In genomic region chr13:104032620-104033133, GRCm38 (mm10) we compare ENCODE assay signal across 8 mouse cellular contexts.
A peak's percentile ranks its signal among the peaks of the same experiment; 100 is the strongest.
DNase-seq lines count a peak whose midpoint lies in the region; ATAC-seq lines count a peak whose summit lies in the region.
"Had no signal": no experiment of that assay in that cellular context is flagged by ENCODE, and none has a peak within 500 bp of the region (broad histone marks: within the 10 kb centered on the region; RNA-seq: fewer than 3 reads in every experiment).

No protein-coding gene starts in this region.

- H3K4me2 ChIP-seq in lung, embryonic 16.5 days (ENCODE audit: low read depth, low read length): no peak overlapping the region
- H3K4me2 ChIP-seq in embryonic facial prominence, embryonic 13.5 days: no peak overlapping the region
- no peak overlapping the region for H3K4me2 ChIP-seq in hindbrain, embryonic 12.5 days (replicated peaks)

- H3K9me3 ChIP-seq in lung, embryonic 16.5 days (ENCODE audit: control insufficient read depth, low read length): no peaks in the 10 kb centered on the region
- no peaks in the 10 kb centered on the region for H3K9me3 ChIP-seq in embryonic facial prominence, embryonic 13.5 days
- no peaks in the 10 kb centered on the region for H3K9me3 ChIP-seq in hindbrain, embryonic 12.5 days (replicated peaks)

- H3K27me3 ChIP-seq in lung, embryonic 16.5 days (ENCODE audit: control insufficient read depth, insufficient read depth, low read depth, low read length): no peaks in the 10 kb centered on the region
- no peaks in the 10 kb centered on the region for H3K27me3 ChIP-seq in embryonic facial prominence, embryonic 13.5 days
- peaks cover 6% of the 10 kb centered on the region; the same call in 1 of the 2 replicates for H3K27me3 ChIP-seq in hindbrain, embryonic 12.5 days
- no peaks in the 10 kb centered on the region for H3K27me3 ChIP-seq in splenic B cell, adult 2 months (ENCODE audit: control insufficient read depth, insufficient read depth, low read length, poor library complexity, severe bottlenecking)

- H3K9ac ChIP-seq in lung, embryonic 16.5 days (ENCODE audit: low read length): no peak overlapping the region
- H3K9ac ChIP-seq in embryonic facial prominence, embryonic 13.5 days: no peak overlapping the region
- no peak overlapping the region for H3K9ac ChIP-seq in hindbrain, embryonic 12.5 days

- H3K4me3 ChIP-seq in lung, embryonic 16.5 days (ENCODE audit: low read length): no peak overlapping the region
- H3K4me3 ChIP-seq in embryonic facial prominence, embryonic 13.5 days: no peak overlapping the region
- no peak overlapping the region for H3K4me3 ChIP-seq in hindbrain, embryonic 12.5 days
- H3K4me3 ChIP-seq: myocyte had no signal

- peak overlapping the region; percentile 75 for H3K27ac ChIP-seq in lung, embryonic 16.5 days (ENCODE audit: low read length)
- H3K27ac ChIP-seq in embryonic facial prominence, embryonic 13.5 days: peak overlapping the region; percentile 48
- H3K27ac ChIP-seq in hindbrain, embryonic 12.5 days: 0 out of 2 replicates have a peak overlapping the region, but pooled peaks have one; percentile 7

- H3K36me3 ChIP-seq in lung, embryonic 16.5 days (ENCODE audit: control insufficient read depth, insufficient read depth, low read length): no peaks in the 10 kb centered on the region
- H3K36me3 ChIP-seq in embryonic facial prominence, embryonic 13.5 days: no peaks in the 10 kb centered on the region
- no peaks in the 10 kb centered on the region for H3K36me3 ChIP-seq in hindbrain, embryonic 12.5 days
- peaks cover 6% of the 10 kb centered on the region; the same call in 1 of the 2 replicates for H3K36me3 ChIP-seq in splenic B cell, adult 2 months (ENCODE audit: control insufficient read depth, insufficient read depth, low read length, poor library complexity, severe bottlenecking)

- ATAC-seq in lung, embryonic 16.5 days (ENCODE audit: low read depth): 0 out of 2 replicates have a peak, but pooled peaks have one; percentile 1
- ATAC-seq in embryonic facial prominence, embryonic 13.5 days (ENCODE audit: insufficient number of reproducible peaks, insufficient read depth, low FRiP score, low TSS enrichment, low read depth): no peak
- ATAC-seq in hindbrain, embryonic 12.5 days (ENCODE audit: low FRiP score): no peak

- WGBS in lung, embryonic 16.5 days: 10% methylated on average over 3 of the region's 3 CpGs
- WGBS in embryonic facial prominence, embryonic 13.5 days: 37% methylated on average over 3 of the region's 3 CpGs
- WGBS in hindbrain, embryonic 12.5 days: 50% methylated on average over 3 of the region's 3 CpGs

- no peak for DNase-seq in lung, adult 18-20 months
- DNase-seq in splenic B cell, adult 2 months (ENCODE audit: low read depth, low spot score): peak; percentile 11
- no peak for DNase-seq in gastrocnemius, postnatal 25 days
- no peak for DNase-seq in adrenal gland, postnatal 25 days

- H3K4me1 ChIP-seq in lung, embryonic 16.5 days (replicated peaks; ENCODE audit: control insufficient read depth, insufficient read depth, low read length): peaks cover 49% of the 10 kb centered on the region
- H3K4me1 ChIP-seq in embryonic facial prominence, embryonic 13.5 days: peaks cover 61% of the 10 kb centered on the region
- H3K4me1 ChIP-seq in hindbrain, embryonic 12.5 days: peaks cover 14% of the 10 kb centered on the region

Comparison
In these comparisons a context has a peak if more than half of its experiments do, and no peak if none do; other contexts are left out.
1. H3K27ac ChIP-seq: peak in every context shown above with its lines; median percentile 75 in lung, embryonic 16.5 days; 48 in embryonic facial prominence, embryonic 13.5 days; 7 in hindbrain, embryonic 12.5 days.